Mouse (Mus musculus): ENCODE data around the gene Cd52. TPM values are rescaled to one million over a fixed set of nuclear protein-coding genes. Genes with fewer than 3 reads are reported as not detected.

Gene Cd52
- total and polyA plus RNA-seq, 3 experiments: 1,886 to 5,448 (median 2,306) TPM

DNA sequence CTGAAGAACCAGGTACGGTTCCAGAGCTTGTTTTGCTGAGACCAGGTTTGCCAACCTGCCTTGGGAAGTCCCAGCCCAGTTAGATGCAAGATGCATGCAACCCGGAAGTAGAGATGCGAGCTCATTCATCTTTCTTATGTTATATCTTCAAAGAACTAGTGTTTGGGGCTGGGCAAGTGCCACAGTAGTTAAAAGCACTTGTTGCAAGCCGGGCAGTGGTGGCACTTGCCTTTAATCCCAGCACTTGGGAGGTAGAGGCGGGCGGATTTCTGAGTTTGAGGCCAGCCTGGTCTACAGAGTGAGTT, 3.7 kb downstream of the Cd52 start:
- dilution Hi-C loops (cut with MboI; ENCODE audit: extremely low pct_ligation_motif_present, extremely low pct_unique_long_range_greater_than_20kb, low sequenced_read_pairs): no loop called here
- in situ Hi-C loops (cut with MboI; ENCODE audit: low pct_ligation_motif_present, low pct_unique_long_range_greater_than_20kb, low sequenced_read_pairs): loop anchor here (5.0 to 25.0 kb wide), 2 partner anchors 36 to 504 kb away; partner anchors contain the start of genes Gpn2 and Sh3bgrl3
- H3K4me1 ChIP-seq (ENCODE audit: control insufficient read depth in 1 of 2, insufficient read depth in 2 of 2): peaks cover 10 to 56% of the 10 kb centered on the region in 2 experiments

GRCm38 (mm10) chr4:134090521-134091224, 4.2 kb downstream of the Cd52 start:
- H3K79me2 ChIP-seq (replicated peaks; ENCODE audit: control insufficient read depth, extremely low read depth, insufficient read depth, poor library complexity, severe bottlenecking): peaks cover 25% of the 10 kb centered on the region
- H3K4me3 ChIP-seq (replicated peaks in 1 of 3; ENCODE audit: low read depth in 2 of 3, low read length in 2 of 3, poor library complexity in 1 of 3): peak overlapping the region in 1 of 3 experiments; percentile 11
- H3K9me3 ChIP-seq (replicated peaks; ENCODE audit: low read length): no peaks in the 10 kb centered on the region
- H3K4me1 ChIP-seq (ENCODE audit: control insufficient read depth in 1 of 2, insufficient read depth in 2 of 2): peaks cover 8 to 53% of the 10 kb centered on the region in 2 experiments
- H3K27ac ChIP-seq (ENCODE audit: insufficient read depth, low read depth): peak overlapping the region; percentile 97
- no peak overlapping the region for H3K9ac ChIP-seq (ENCODE audit: insufficient read depth, low read depth)
- DNase-seq (ENCODE audit: extremely low read depth): no peak
- no peaks in the 10 kb centered on the region for H3K27me3 ChIP-seq (replicated peaks)
- H3K4me2 ChIP-seq (ENCODE audit: insufficient read depth, low read depth, poor library complexity, severe bottlenecking): 0 out of 2 replicates have a peak overlapping the region, but pooled peaks have one; percentile 8
- dilution Hi-C loops (cut with MboI; ENCODE audit: extremely low pct_ligation_motif_present, extremely low pct_unique_long_range_greater_than_20kb, low sequenced_read_pairs) (no loop called here), in situ Hi-C loops (cut with MboI; ENCODE audit: low pct_ligation_motif_present, low pct_unique_long_range_greater_than_20kb, low sequenced_read_pairs) (loop anchor here (5.0 to 25.0 kb wide), 2 partner anchors 37 to 503 kb away; partner anchors contain the start of genes Gpn2 and Sh3bgrl3)
- peaks cover 32 to 72% of the 10 kb centered on the region in 2 experiments for H3K36me3 ChIP-seq (replicated peaks in 1 of 2; ENCODE audit: control insufficient read depth in 1 of 2, insufficient read depth in 1 of 2, low read length in 1 of 2)
- TF ChIP-seq KAT2A (IDR thresholded peaks at IDR 0.05; ENCODE audit: insufficient replicate concordance, low read length): no peak
- TF ChIP-seq RAD21 (IDR thresholded peaks at IDR 0.05; ENCODE audit: low read depth, low read length): peak; percentile 10
- TF ChIP-seq MXI1 (IDR thresholded peaks at IDR 0.05; ENCODE audit: low read depth, low read length): no peak
- TF ChIP-seq MYC (IDR thresholded peaks at IDR 0.05; ENCODE audit: low read depth, low read length): 0 out of 2 replicates have a peak, but pooled peaks have one; percentile 37
- TF ChIP-seq EP300 (IDR thresholded peaks at IDR 0.05; ENCODE audit: low read length): no peak
- no peak for TF ChIP-seq TBP (conservative IDR thresholded peaks at IDR 0.05; ENCODE audit: low read depth, low read length)
- 0 out of 2 replicates have a peak, but pooled peaks have one; percentile 38 for TF ChIP-seq MAX (IDR thresholded peaks at IDR 0.05; ENCODE audit: low read length)
- TF ChIP-seq MAZ (IDR thresholded peaks at IDR 0.05; ENCODE audit: low read depth, low read length): no peak
- TF ChIP-seq ZMIZ1 (IDR thresholded peaks at IDR 0.05; ENCODE audit: low read depth, low read length): peak; percentile 39; the same call in 1 of the 2 replicates
- TF ChIP-seq GABPA (IDR thresholded peaks at IDR 0.05; ENCODE audit: insufficient replicate concordance, low read depth, low read length): no peak
- no peak for TF ChIP-seq NELFE (IDR thresholded peaks at IDR 0.05; ENCODE audit: low read depth, low read length)
- TF ChIP-seq MEF2A (IDR thresholded peaks at IDR 0.05; ENCODE audit: borderline replicate concordance, low read depth, low read length): no peak
- TF ChIP-seq RCOR1 (conservative IDR thresholded peaks at IDR 0.05; ENCODE audit: low read depth, low read length): no peak
- TF ChIP-seq NRF1 (IDR thresholded peaks at IDR 0.05; ENCODE audit: low read depth, low read length): no peak
- no peak for TF ChIP-seq JUN (IDR thresholded peaks at IDR 0.05; ENCODE audit: insufficient read depth, low read depth, low read length)
- TF ChIP-seq POLR2AphosphoS2 (IDR thresholded peaks at IDR 0.05; ENCODE audit: low read depth, low read length): peak; percentile 95
- TF ChIP-seq PAX5 (IDR thresholded peaks at IDR 0.05; ENCODE audit: low read length): no peak
- TF ChIP-seq JUND (conservative IDR thresholded peaks at IDR 0.05; ENCODE audit: low read depth, low read length): no peak
- peak; percentile 47; the same call in 1 of the 2 replicates for TF ChIP-seq CHD2 (IDR thresholded peaks at IDR 0.05; ENCODE audit: low read length)
- no peak for TF ChIP-seq ETS1 (conservative IDR thresholded peaks at IDR 0.05; ENCODE audit: low read depth, low read length)
- no peak for TF ChIP-seq ZC3H11A (IDR thresholded peaks at IDR 0.05; ENCODE audit: low read depth, low read length)
- no peak for TF ChIP-seq ZNF384 (IDR thresholded peaks at IDR 0.05; ENCODE audit: low read depth, low read length)
- TF ChIP-seq USF1 (IDR thresholded peaks at IDR 0.05; ENCODE audit: low read depth, low read length): peak; percentile 53
- TF ChIP-seq ZKSCAN1 (IDR thresholded peaks at IDR 0.05; ENCODE audit: borderline replicate concordance, low read depth, low read length): no peak
- TF ChIP-seq USF2 (conservative IDR thresholded peaks at IDR 0.05; ENCODE audit: low read depth, low read length): peak; percentile 38

More for the DNA sequence above, 3.7 kb downstream of the Cd52 start:
- H3K4me3 ChIP-seq (replicated peaks in 1 of 3; ENCODE audit: low read depth in 2 of 3, low read length in 2 of 3, poor library complexity in 1 of 3): peak overlapping the region in 1 of 3 experiments; percentile 11
- H3K9ac ChIP-seq (ENCODE audit: insufficient read depth, low read depth): no peak overlapping the region
- H3K27me3 ChIP-seq (replicated peaks): no peaks in the 10 kb centered on the region
- H3K27ac ChIP-seq (ENCODE audit: insufficient read depth, low read depth): peak overlapping the region; percentile 97
- H3K9me3 ChIP-seq (replicated peaks; ENCODE audit: low read length): no peaks in the 10 kb centered on the region
- TF ChIP-seq NELFE (IDR thresholded peaks at IDR 0.05; ENCODE audit: low read depth, low read length) (no peak), BHLHE40 (IDR thresholded peaks at IDR 0.05; ENCODE audit: low read depth, low read length) (no peak), TCF12 (IDR thresholded peaks at IDR 0.05; ENCODE audit: low read depth, low read length) (no peak), MAZ (IDR thresholded peaks at IDR 0.05; ENCODE audit: low read depth, low read length) (no peak), MEF2A (IDR thresholded peaks at IDR 0.05; ENCODE audit: borderline replicate concordance, low read depth, low read length) (no peak), GABPA (IDR thresholded peaks at IDR 0.05; ENCODE audit: insufficient replicate concordance, low read depth, low read length) (no peak), TBP (conservative IDR thresholded peaks at IDR 0.05; ENCODE audit: low read depth, low read length) (no peak), ZMIZ1 (IDR thresholded peaks at IDR 0.05; ENCODE audit: low read depth, low read length) (no peak), JUND (conservative IDR thresholded peaks at IDR 0.05; ENCODE audit: low read depth, low read length) (no peak), JUN (IDR thresholded peaks at IDR 0.05; ENCODE audit: insufficient read depth, low read depth, low read length) (no peak), ELF1 (IDR thresholded peaks at IDR 0.05; ENCODE audit: low read depth, low read length) (peak; percentile 82), POLR2A (IDR thresholded peaks at IDR 0.05; ENCODE audit: low read depth, low read length) (peak; percentile 6; the same call in 1 of the 2 replicates), ETS1 (conservative IDR thresholded peaks at IDR 0.05; ENCODE audit: low read depth, low read length) (no peak), USF1 (IDR thresholded peaks at IDR 0.05; ENCODE audit: low read depth, low read length) (no peak), MAFK (IDR thresholded peaks at IDR 0.05; ENCODE audit: insufficient replicate concordance, low read length) (no peak), PAX5 (IDR thresholded peaks at IDR 0.05; ENCODE audit: low read length) (no peak)
- H3K4me2 ChIP-seq (ENCODE audit: insufficient read depth, low read depth, poor library complexity, severe bottlenecking): 0 out of 2 replicates have a peak overlapping the region, but pooled peaks have one; percentile 8
- peaks cover 25% of the 10 kb centered on the region for H3K79me2 ChIP-seq (replicated peaks; ENCODE audit: control insufficient read depth, extremely low read depth, insufficient read depth, poor library complexity, severe bottlenecking)
- H3K36me3 ChIP-seq (replicated peaks in 1 of 2; ENCODE audit: control insufficient read depth in 1 of 2, insufficient read depth in 1 of 2, low read length in 1 of 2): peaks cover 32 to 69% of the 10 kb centered on the region in 2 experiments
- no peak for DNase-seq (ENCODE audit: extremely low read depth)

Data from CH12.LX (cell line).